Mouse (Mus musculus) yolk sac, embryonic 10.5 days (tissue): ENCODE data around the gene Rreb1.

Experiments
- DNase-seq: peaks from one replicate; pipeline ENCODE4 v3.0.0-alpha.2; 2017; ENCODE audit warnings: low spot score

Rreb1 gene

DNA sequence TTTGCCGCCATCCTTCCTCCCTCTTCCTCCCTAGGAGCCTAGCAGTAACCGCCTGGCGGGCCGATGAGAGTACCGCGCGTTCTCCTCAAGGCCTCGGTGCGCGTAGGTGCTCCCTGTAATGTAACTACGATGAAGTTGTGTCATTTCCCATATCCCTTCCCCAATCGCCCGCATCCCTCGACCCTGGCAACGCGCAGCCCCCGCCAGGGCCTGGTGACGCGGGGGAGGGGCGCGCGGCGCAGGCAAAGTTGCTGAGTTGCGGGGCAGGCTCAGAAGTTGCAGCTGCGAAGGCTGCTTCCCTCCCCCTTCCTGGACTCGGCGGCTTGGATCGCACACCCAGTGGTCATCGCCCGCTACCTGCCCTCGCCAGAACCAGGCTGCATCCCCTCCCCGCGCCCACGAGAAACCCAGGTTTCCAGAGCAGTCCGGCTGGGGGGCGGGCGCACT is at the start of gene Rreb1:
Rreb1 (plus strand) TSS at position 254 of the 447 bp plus-strand sequence.
- DNase-seq: peak; percentile 56

- no peak for DNase-seq
These were observed 49.6 kb upstream of the Rreb1 start for GRCm38 (mm10) chr13:37728551-37728950.

DNA sequence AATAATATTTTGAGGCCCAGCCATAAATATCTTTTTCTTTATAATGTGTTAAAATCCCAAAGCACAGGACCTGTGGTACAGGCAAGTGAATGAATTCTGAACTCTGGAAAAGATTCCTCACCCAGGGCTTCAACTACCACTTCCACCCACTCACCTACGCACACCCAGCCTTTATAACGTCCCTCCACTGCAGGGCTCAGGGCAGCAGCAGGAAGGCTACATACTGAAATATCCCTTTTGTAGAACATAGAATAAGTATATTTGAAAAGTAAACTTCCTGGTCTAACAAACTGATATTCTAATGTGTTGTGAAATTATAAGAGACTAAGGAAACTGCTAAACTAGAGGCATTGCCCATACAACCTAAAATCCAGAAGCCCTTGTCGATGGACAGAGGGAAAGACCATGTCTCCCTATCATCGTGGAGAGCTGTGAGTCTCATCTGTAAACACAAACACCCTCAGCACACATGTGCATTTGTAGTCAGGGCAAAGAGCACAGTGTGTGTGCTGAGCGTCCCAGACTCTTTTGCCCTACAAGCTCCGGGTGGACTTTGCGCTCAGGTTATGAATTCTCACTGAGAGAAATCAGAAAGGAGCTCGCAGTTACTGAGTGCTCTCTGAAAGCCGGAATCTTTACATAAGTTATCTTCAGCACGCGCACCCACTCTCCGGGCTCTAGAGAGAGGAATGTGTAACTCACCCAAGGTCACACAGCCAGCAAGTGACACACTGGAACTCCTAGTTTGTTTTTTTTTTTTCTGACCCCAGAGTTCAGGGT is 46.1 kb upstream of the Rreb1 start:
- DNase-seq: peak; percentile 78

GRCm38 (mm10) chr13:37734501-37734900 is 43.7 kb upstream of the Rreb1 start:
- DNase-seq: no peak

DNA sequence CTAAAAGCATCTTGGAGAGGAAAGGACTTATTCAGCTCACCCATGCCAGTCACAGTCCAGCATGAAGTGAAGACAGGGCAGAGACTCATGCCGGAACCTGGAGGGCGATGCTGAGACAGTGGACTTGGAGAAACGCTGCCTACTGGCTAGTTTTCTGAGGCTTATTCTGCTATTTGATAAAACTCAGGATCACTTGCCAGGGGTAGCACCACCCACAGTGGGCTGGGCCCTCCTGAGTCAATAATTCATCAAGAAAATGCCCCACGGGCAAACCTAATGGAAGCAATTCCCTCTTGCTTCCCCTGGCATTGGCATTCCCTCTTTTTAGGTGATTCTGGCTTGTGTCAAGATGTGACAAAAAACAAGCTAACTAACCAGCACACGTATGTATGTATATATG is 38.1 kb upstream of the Rreb1 start:
- no peak for DNase-seq

GRCm38 (mm10) chr13:37740752-37741151 is 37.4 kb upstream of the Rreb1 start:
- DNase-seq: no peak

- DNase-seq: no peak
These were observed 36.0 kb upstream of the Rreb1 start for GRCm38 (mm10) chr13:37742248-37742647.

GRCm38 (mm10) chr13:37747504-37747903 is 30.7 kb upstream of the Rreb1 start:
- DNase-seq: no peak

DNA sequence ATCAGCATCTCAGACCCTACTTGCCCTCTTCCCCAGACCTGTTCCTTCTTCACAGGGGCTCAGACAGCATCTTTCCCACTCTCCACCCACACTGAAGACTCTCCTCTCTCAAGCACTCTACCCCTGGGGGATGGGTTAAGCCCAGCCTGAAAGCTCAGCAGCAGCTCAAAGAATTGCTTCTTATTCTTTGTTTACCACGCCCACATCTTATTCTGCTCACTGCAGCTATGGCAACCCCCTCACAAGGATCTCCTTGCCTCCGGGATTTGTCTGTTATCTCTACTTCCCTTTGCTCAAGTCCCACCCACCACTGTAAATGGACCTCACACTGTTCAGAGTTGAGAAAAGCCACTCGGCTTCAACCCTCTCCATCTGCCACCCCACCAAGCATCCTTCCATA is 28.7 kb upstream of the Rreb1 start:
- DNase-seq: no peak

GRCm38 (mm10) chr13:37751154-37751950 is 26.8 kb upstream of the Rreb1 start:
- DNase-seq: no peak

DNA sequence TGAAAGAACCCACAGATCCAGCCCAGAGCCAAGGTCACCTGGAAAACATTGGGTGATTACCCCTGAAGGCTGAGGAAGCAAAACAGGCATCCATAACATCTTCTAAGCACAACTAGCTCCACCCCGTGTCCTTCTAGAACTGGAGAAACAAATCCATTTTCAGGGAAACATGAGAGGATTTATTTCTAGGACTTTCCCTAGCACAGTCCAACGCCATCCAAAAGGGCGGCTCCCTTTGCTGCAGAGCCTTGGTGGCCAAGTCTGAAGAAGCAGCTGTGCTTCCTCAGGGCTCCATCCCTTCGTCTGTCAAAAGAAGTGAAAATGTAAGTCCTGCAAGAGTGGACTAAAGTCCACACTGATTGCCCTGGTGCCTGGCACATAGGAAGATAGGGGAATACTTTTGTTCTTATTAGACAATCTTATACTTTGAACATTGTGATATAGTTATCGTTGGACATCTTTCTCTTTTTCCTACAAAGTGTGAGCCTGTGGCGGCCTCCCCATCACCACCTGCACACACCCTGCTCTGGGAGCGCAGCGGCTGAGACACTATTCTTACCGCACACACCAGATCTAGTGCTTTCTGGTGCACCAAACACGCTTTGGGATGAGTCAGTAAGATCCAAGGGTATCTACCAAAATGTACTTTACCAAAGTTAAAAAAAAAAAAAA is 18.7 kb upstream of the Rreb1 start:
- DNase-seq: no peak

DNA sequence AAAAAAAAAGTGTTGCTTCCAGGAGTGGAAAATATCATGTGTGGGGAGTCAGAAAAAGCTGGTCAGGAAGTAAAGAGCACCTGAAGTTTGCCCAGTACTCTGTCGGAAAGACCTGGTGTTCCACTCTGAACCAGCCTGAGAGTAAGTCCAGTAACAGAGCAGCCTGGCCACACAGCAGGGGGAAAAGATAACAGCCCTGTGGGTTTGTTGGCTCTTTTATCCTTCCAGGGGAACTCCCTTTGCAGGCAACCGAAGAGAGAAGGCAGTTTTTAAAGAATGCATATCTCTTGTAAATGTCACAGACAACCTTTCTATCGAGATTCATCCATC is 18.2 kb upstream of the Rreb1 start:
- no peak for DNase-seq

GRCm38 (mm10) chr13:37760373-37760772 is 17.8 kb upstream of the Rreb1 start:
- DNase-seq: no peak

- DNase-seq: peak; percentile 55
These were observed 17.0 kb upstream of the Rreb1 start for GRCm38 (mm10) chr13:37760957-37761941.

DNA sequence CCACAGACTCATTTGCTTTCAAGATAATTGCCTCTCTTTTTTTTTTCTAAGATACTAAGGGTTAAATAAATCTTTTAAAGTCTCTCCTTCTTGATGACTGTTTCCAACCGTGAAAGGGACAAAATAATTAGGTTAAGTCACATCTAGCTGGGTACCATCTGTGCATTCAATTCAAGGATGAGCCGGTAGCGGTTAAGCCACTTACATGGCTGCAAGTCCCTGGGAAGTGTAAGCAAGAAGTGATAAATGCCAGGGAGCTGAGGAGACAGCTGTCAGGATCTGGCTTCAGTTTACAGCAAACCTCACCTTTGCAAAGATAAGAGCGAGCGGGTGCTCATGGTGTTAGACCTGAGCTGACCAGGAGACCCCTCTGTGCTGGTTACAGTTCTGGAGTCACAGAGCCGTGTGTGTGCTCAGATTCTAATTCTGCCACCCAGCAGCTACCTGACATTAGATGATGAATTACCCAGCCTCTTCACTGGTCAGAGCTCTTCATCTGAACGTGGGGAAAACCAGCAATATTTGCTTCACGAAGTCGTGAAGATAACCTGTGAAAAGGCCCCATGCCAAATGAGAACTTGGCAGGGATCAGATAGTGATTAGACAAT is 14.3 kb upstream of the Rreb1 start:
- DNase-seq: no peak

- DNase-seq: no peak
These were observed 8.4 kb upstream of the Rreb1 start for GRCm38 (mm10) chr13:37769777-37770176.

GRCm38 (mm10) chr13:37773476-37773875 is 4.7 kb upstream of the Rreb1 start:
- DNase-seq: no peak

- no peak for DNase-seq
These were observed 1.5 kb upstream of the Rreb1 start for GRCm38 (mm10) chr13:37776675-37777074.

GRCm38 (mm10) chr13:37777351-37778146 is 651 bp upstream of the Rreb1 start:
- DNase-seq: no peak

- DNase-seq: peak; percentile 34
These were observed 513 bp downstream of the Rreb1 start for GRCm38 (mm10) chr13:37778594-37779231.
